Mouse (Mus musculus) c-Kit-positive CD71-positive TER-119-positive erythroid progenitor cells, embryonic 14.5 days (primary cell): ENCODE measurements around the gene C9orf72.
A peak's percentile ranks its signal among the peaks of the same experiment; 100 is the strongest.

ENCODE experiments used
- DNase-seq: peaks from one replicate; pipeline ENCODE4 v3.0.0-alpha.2; 2013; ENCODE audit warnings: low spot score

The C9orf72 gene

GRCm38 (mm10) chr4:35177926-35178645, 47.9 kb downstream of the C9orf72 start:
- DNase-seq = no peak

GRCm38 (mm10) chr4:35175566-35175965, 50.4 kb downstream of the C9orf72 start:
- DNase-seq = no peak

- no peak for DNase-seq
Measured at GRCm38 (mm10) chr4:35173551-35173950, 52.4 kb downstream of the C9orf72 start.

- DNase-seq = no peak
Measured at GRCm38 (mm10) chr4:35172471-35172870, 53.5 kb downstream of the C9orf72 start.

- no peak for DNase-seq
Measured at GRCm38 (mm10) chr4:35169571-35170125, 56.3 kb downstream of the C9orf72 start.

- DNase-seq = no peak
Measured at GRCm38 (mm10) chr4:35167855-35168254, 58.1 kb downstream of the C9orf72 start.

GRCm38 (mm10) chr4:35165947-35166346, 60.0 kb downstream of the C9orf72 start:
- DNase-seq = no peak

GRCm38 (mm10) chr4:35165275-35165674, 60.7 kb downstream of the C9orf72 start:
- no peak for DNase-seq

GRCm38 (mm10) chr4:35157815-35158214, 68.2 kb downstream of the C9orf72 start:
- no peak for DNase-seq

GRCm38 (mm10) chr4:35156751-35157611, 69.0 kb downstream of the C9orf72 start, which contains the start of gene Mob3b:
TSS of gene Mob3b (minus strand) at chr4:35157484.
- DNase-seq = peak; percentile 67

GRCm38 (mm10) chr4:35156149-35156611, 69.8 kb downstream of the C9orf72 start:
- DNase-seq = peak; percentile 38

- DNase-seq = no peak
Measured at GRCm38 (mm10) chr4:35155132-35155922, 70.6 kb downstream of the C9orf72 start.

GRCm38 (mm10) chr4:35154051-35154450, 71.9 kb downstream of the C9orf72 start:
- no peak for DNase-seq

- no peak for DNase-seq
Measured at GRCm38 (mm10) chr4:35151756-35152155, 74.2 kb downstream of the C9orf72 start, which contains the start of gene Ifnk. TSS of gene Ifnk (plus strand) at chr4:35152056.

- DNase-seq = no peak
Measured at GRCm38 (mm10) chr4:35150706-35151105, 75.3 kb downstream of the C9orf72 start.

GRCm38 (mm10) chr4:35148326-35148725, 77.6 kb downstream of the C9orf72 start:
- DNase-seq = no peak

GRCm38 (mm10) chr4:35146597-35146996, 79.4 kb downstream of the C9orf72 start:
- DNase-seq = no peak

GRCm38 (mm10) chr4:35145726-35146125, 80.2 kb downstream of the C9orf72 start:
- DNase-seq = no peak

- DNase-seq = no peak
Measured at GRCm38 (mm10) chr4:35143472-35144102, 82.4 kb downstream of the C9orf72 start.
